Comparison of ENCODE assay signal across 18 mouse cellular contexts in the genomic region with DNA sequence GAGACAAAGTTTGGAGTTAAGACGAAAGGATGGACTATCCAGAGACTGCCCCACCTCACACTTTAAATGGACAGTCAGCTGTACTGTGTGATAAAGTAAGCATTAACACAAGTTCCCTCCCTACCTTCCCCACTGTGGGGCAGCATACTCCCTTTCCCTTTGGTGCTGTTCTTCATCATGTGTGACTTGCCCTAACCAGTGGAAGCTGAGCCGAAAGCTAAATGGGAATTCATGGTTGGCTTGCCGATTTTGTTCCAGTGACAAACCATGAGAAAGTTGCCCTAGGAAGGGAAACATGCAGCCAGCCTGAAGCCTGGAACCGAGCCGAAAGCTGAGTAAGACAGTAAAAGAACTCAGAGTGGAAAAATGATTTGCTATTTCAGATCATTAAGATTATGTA.
DNase-seq lines count a peak whose midpoint lies in the region; ATAC-seq lines count a peak whose summit lies in the region.
"Had no signal": no experiment of that assay in that cellular context is flagged by ENCODE, and none has a peak within 500 bp of the region (broad histone marks: within the 10 kb centered on the region; RNA-seq: fewer than 3 reads in every experiment).

No protein-coding gene starts in this region.

- no peaks in the 10 kb centered on the region for H3K36me3 ChIP-seq in embryonic facial prominence, embryonic 14.5 days (ENCODE audit: control insufficient read depth, insufficient read depth, low read length)
- H3K36me3 ChIP-seq in embryonic facial prominence, embryonic 10.5 days (replicated peaks): no peaks in the 10 kb centered on the region
- H3K36me3 ChIP-seq in forebrain, embryonic 16.5 days (ENCODE audit: control insufficient read depth, insufficient read depth): no peaks in the 10 kb centered on the region
- H3K36me3 ChIP-seq: G1E; limb, embryonic 12.5 days; liver, embryonic 15.5 days; neural tube, embryonic 12.5 days had no signal

- no peaks in the 10 kb centered on the region for H3K4me1 ChIP-seq in embryonic facial prominence, embryonic 14.5 days (ENCODE audit: control insufficient read depth, insufficient read depth, low read length)
- no peaks in the 10 kb centered on the region for H3K4me1 ChIP-seq in embryonic facial prominence, embryonic 10.5 days
- no peaks in the 10 kb centered on the region for H3K4me1 ChIP-seq in forebrain, embryonic 16.5 days (replicated peaks; ENCODE audit: control insufficient read depth, insufficient read depth, low read length)
- H3K4me1 ChIP-seq: limb, embryonic 12.5 days; liver, embryonic 15.5 days; neural tube, embryonic 12.5 days had no signal

- no peak overlapping the region for H3K4me3 ChIP-seq in embryonic facial prominence, embryonic 14.5 days (ENCODE audit: low read depth, low read length)
- H3K4me3 ChIP-seq in embryonic facial prominence, embryonic 10.5 days: no peak overlapping the region
- no peak overlapping the region for H3K4me3 ChIP-seq in forebrain, embryonic 16.5 days (replicated peaks; ENCODE audit: low read length)
- H3K4me3 ChIP-seq: limb, embryonic 12.5 days; liver, embryonic 15.5 days; neural tube, embryonic 12.5 days had no signal

- H3K9me3 ChIP-seq in embryonic facial prominence, embryonic 14.5 days (ENCODE audit: control insufficient read depth, low read length): no peaks in the 10 kb centered on the region
- no peaks in the 10 kb centered on the region for H3K9me3 ChIP-seq in embryonic facial prominence, embryonic 10.5 days
- H3K9me3 ChIP-seq in forebrain, embryonic 16.5 days (ENCODE audit: control insufficient read depth, low read length): no peaks in the 10 kb centered on the region
- H3K9me3 ChIP-seq: G1E; limb, embryonic 12.5 days; liver, embryonic 15.5 days; neural tube, embryonic 12.5 days had no signal

- peak; percentile 0 for DNase-seq in embryonic facial prominence, embryonic 14.5 days (ENCODE audit: low spot score)
- DNase-seq in embryonic facial prominence, embryonic 10.5 days (ENCODE audit: low spot score): no peak
- peak; percentile 9 for DNase-seq in ovary, postnatal 36 days (ENCODE audit: low spot score)
- DNase-seq in ovary, postnatal 14 days (ENCODE audit: low spot score): no peak
- DNase-seq in adrenal gland, postnatal 25 days: peak; percentile 11
- no peak for DNase-seq in spleen, postnatal 4 days (ENCODE audit: low spot score in 2 of 2)
- DNase-seq in lung, postnatal 36 days: no peak
- DNase-seq: B cell, adult 2 months; cerebellum, adult 8-10 months; gastrocnemius, postnatal 25 days; lung, postnatal 10 days; thymus, postnatal 14 days had no signal

- H3K27me3 ChIP-seq in embryonic facial prominence, embryonic 14.5 days (replicated peaks; ENCODE audit: control insufficient read depth, insufficient read depth, low read length): no peaks in the 10 kb centered on the region
- no peaks in the 10 kb centered on the region for H3K27me3 ChIP-seq in embryonic facial prominence, embryonic 10.5 days (replicated peaks; ENCODE audit: low read depth, poor library complexity, severe bottlenecking)
- no peaks in the 10 kb centered on the region for H3K27me3 ChIP-seq in forebrain, embryonic 16.5 days (replicated peaks; ENCODE audit: control insufficient read depth, insufficient read depth, low read length)
- H3K27me3 ChIP-seq: limb, embryonic 12.5 days; liver, embryonic 15.5 days; neural tube, embryonic 12.5 days had no signal

- H3K4me2 ChIP-seq in embryonic facial prominence, embryonic 14.5 days (ENCODE audit: low read depth, low read length): no peak overlapping the region
- H3K4me2 ChIP-seq in forebrain, embryonic 16.5 days (ENCODE audit: low read length): no peak overlapping the region
- H3K4me2 ChIP-seq: heart, embryonic 11.5 days; limb, embryonic 12.5 days; liver, embryonic 15.5 days; neural tube, embryonic 12.5 days had no signal

- ATAC-seq in embryonic facial prominence, embryonic 14.5 days (ENCODE audit: low read depth): no peak
- ATAC-seq in forebrain, embryonic 16.5 days: no peak

- H3K9ac ChIP-seq in embryonic facial prominence, embryonic 14.5 days (ENCODE audit: low read depth, low read length): no peak overlapping the region
- H3K9ac ChIP-seq in forebrain, embryonic 16.5 days (replicated peaks; ENCODE audit: low read depth, low read length): no peak overlapping the region
- H3K9ac ChIP-seq: limb, embryonic 12.5 days; liver, embryonic 15.5 days; neural tube, embryonic 12.5 days had no signal

- 66% methylated on average over 5 of the region's 5 CpGs for WGBS in embryonic facial prominence, embryonic 14.5 days
- 72% methylated on average over 5 of the region's 5 CpGs for whole genome bisulfite sequencing in embryonic facial prominence, embryonic 10.5 days
- WGBS in forebrain, embryonic 16.5 days: 72% methylated on average over 5 of the region's 5 CpGs

- no peak overlapping the region for H3K27ac ChIP-seq in embryonic facial prominence, embryonic 14.5 days (replicated peaks; ENCODE audit: low read depth, low read length)
- no peak overlapping the region for H3K27ac ChIP-seq in embryonic facial prominence, embryonic 10.5 days (replicated peaks)
- H3K27ac ChIP-seq in forebrain, embryonic 16.5 days (ENCODE audit: low read length): no peak overlapping the region
- H3K27ac ChIP-seq: limb, embryonic 12.5 days; liver, embryonic 15.5 days; neural tube, embryonic 12.5 days had no signal

Comparison
In these comparisons a context has a peak if more than half of its experiments do, and no peak if none do; other contexts are left out.
1. DNase-seq: peak in embryonic facial prominence, embryonic 14.5 days (single experiment), ovary, postnatal 36 days (single experiment) and adrenal gland, postnatal 25 days (single experiment); none in embryonic facial prominence, embryonic 10.5 days (single experiment), ovary, postnatal 14 days (single experiment), spleen, postnatal 4 days (0 of 2) and lung, postnatal 36 days (single experiment).